Mouse (Mus musculus): ENCODE data around the gene Llph.
A peak's percentile ranks its signal among the peaks of the same experiment; 100 is the strongest.

DNA sequence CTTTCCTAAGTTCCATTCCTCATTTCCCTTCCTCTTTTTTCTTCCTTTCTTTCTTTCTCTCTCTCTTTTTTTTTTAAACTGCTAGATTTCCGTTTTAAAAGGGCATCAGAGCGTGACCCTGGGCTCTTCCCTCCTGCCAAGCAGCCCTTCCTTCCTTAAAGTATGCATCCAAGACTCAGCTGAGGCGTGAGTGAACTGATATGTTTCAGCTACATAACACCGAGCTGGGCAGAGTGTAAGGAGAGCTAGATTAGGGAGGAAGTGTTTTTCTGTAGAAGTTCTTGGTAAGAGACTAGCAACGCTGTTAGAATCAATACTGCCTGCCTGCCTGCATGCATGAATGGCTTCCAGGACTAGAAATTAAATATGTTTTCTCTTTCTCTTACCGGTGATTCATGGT, 37.1 kb upstream of the Llph start:
- TF ChIP-seq ZNF384 (IDR thresholded peaks at IDR 0.05; ENCODE audit: low read depth, low read length) (peak; percentile 87), POLR2A (IDR thresholded peaks at IDR 0.05; ENCODE audit: low read depth, low read length) (no peak)
